Mouse (Mus musculus) telencephalon, adult 2 months (tissue): ENCODE results near the gene Mettl6.

Experiments used
- DNase-seq: peaks from one replicate; pipeline ENCODE4 v3.0.0-alpha.2; 2011; ENCODE audit warnings: low read depth, low spot score

Gene Mettl6

GRCm38 (mm10) chr14:31433126-31433525 is 61.7 kb downstream of the Mettl6 start:
- DNase-seq: no peak

GRCm38 (mm10) chr14:31432424-31432823 is 62.4 kb downstream of the Mettl6 start:
- DNase-seq: no peak

GRCm38 (mm10) chr14:31431789-31432330 is 63.0 kb downstream of the Mettl6 start:
- no peak for DNase-seq

GRCm38 (mm10) chr14:31429004-31429395 is 65.8 kb downstream of the Mettl6 start:
- DNase-seq: no peak

GRCm38 (mm10) chr14:31428211-31429003 is 66.4 kb downstream of the Mettl6 start:
- peak; percentile 77 for DNase-seq
